Mouse (Mus musculus) heart, embryonic 13.5 days (tissue): ENCODE results near the gene Fubp1. TPM values are rescaled to one million over a fixed set of nuclear protein-coding genes. Genes with fewer than 3 reads are reported as not detected.

ENCODE experiments used
- ATAC-seq: fragments of 200-750 bp; cut with Nextera tagmentation; 2 replicates; pipeline ENCODE4 v1.8.0; 2017; ENCODE audit warnings: moderate TSS enrichment; ENCODE audit not compliant: insufficient number of reproducible peaks, low FRiP score, low TSS enrichment; ENCODE audit errors: extremely low read depth
- H3K27ac ChIP-seq: fragments of 300-500 bp; sonication (generic); replicated peaks from 2 replicates; pipeline ENCODE4 v1.5.1; 2015; ENCODE audit warnings: moderate library complexity, mild to moderate bottlenecking, inconsistent platforms
- H3K27me3 ChIP-seq: fragments of 300-500 bp; sonication (generic); replicated peaks from 2 replicates; pipeline ENCODE4 v1.6.1; 2015; ENCODE audit warnings: mild to moderate bottlenecking, inconsistent platforms
- H3K36me3 ChIP-seq: fragments of 300-500 bp; sonication (generic); 2 replicates; pipeline ENCODE4 v1.6.1; 2015; ENCODE audit warnings: mild to moderate bottlenecking, inconsistent platforms
- H3K4me1 ChIP-seq: fragments of 300-500 bp; sonication (generic); 2 replicates; pipeline ENCODE4 v1.6.1; 2015; ENCODE audit warnings: inconsistent platforms
- H3K4me2 ChIP-seq: fragments of 300-500 bp; sonication (generic); 2 replicates; pipeline ENCODE4 v1.6.1; 2015; ENCODE audit warnings: inconsistent platforms, mild to moderate bottlenecking, moderate library complexity
- H3K4me3 ChIP-seq: fragments of 300-500 bp; sonication (generic); 2 replicates; pipeline ENCODE4 v1.5.1; 2015; ENCODE audit warnings: moderate library complexity, mild to moderate bottlenecking, inconsistent platforms
- H3K9ac ChIP-seq: fragments of 300-500 bp; sonication (generic); 2 replicates; pipeline ENCODE4 v1.6.1; 2015; ENCODE audit warnings: inconsistent platforms, mild to moderate bottlenecking, moderate library complexity
- H3K9me3 ChIP-seq: fragments of 300-500 bp; sonication (generic); 2 replicates; pipeline ENCODE4 v1.6.1; 2016; ENCODE audit warnings: inconsistent platforms
- WGBS: fragments of 180-500 bp; shearing (Covaris S2); methylation state at CpG from one replicate; pipeline ENCODE4 v1.1.7; 2015; ENCODE audit warnings: mixed read lengths; 5-methylcytosine and 5-hydroxymethylcytosine counted together
- polyA plus RNA-seq: library from polyadenylated mRNA; unstranded; fragments of >200 nt; fragmentation: Nextera tagmentation; extraction: Ambion mirVana; gene quantifications from 2 replicates; pipeline ENCODE4 v1.2.1, GENCODE M21; 2015

The Fubp1 gene
- polyA plus RNA-seq = 118 and 128 TPM in 2 replicates

DNA sequence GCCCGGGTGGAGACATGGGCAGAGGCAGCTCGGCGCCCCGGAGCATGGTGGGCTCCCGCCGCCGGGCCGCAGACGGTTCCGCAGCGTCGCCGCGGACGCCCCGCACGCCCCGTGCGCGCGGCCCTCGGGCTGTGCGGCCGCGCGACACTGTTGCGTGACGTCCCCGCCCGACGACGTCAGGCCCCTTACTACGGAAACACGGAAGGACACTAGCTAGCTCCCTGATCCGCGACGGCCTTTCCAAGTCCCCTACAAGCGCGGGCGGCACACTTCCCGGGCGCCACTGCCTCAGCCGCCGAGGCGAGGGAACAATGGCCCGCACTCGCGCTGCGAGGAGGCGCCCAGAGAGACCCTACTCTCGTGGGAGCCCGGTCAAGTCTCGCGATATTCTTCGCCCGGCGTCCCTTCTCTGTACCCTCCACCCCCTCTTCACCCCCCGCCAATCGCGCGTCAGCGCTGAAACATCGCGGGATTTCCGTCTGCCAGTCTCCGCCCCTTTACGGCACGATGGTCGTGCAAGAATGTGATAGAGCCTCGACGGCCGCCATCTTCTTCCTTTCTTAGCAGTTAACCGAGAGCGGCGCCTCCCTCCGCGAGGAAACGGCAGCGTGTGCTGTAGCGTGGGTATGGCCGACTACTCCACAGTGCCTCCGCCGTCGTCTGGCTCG lies at the start of gene Fubp1, which contains the start of gene Dnajb4:
TSS of gene Fubp1 (plus strand) at position 456 of the 668 bp plus-strand sequence.
TSS of gene Dnajb4 (minus strand) at position 336 of the 668 bp plus-strand sequence.
- peaks cover 37% of the 10 kb centered on the region for H3K4me1 ChIP-seq

DNA sequence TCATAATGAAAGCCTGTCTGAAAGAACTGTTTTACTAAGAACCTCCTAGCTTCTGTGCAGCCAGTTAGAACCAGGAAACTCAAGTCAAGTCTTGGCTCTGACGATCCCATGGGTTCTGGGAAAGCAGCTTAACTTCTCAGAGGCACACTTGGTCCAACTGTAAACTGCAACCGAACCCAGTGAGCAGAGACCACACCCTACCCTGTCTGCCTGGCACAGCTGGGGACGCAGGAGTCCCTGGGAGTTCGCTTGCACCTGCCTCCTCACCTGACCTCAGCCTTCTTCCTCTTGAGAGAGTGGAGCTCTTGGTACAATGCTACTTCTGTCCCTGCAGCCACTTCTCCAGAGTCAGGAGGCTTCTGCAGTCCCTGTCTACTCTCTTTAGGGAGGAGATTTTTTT lies 49.6 kb upstream of the Fubp1 start:
- no peak overlapping the region for H3K27ac ChIP-seq
- H3K4me2 ChIP-seq = no peak overlapping the region
- H3K9me3 ChIP-seq = no peaks in the 10 kb centered on the region
- H3K36me3 ChIP-seq = no peaks in the 10 kb centered on the region
- no peak for ATAC-seq
- H3K4me3 ChIP-seq = no peak overlapping the region
- 77% methylated on average over 4 of the region's 4 CpGs for WGBS
- peaks cover 11% of the 10 kb centered on the region for H3K27me3 ChIP-seq
- H3K9ac ChIP-seq = no peak overlapping the region
- peaks cover 30% of the 10 kb centered on the region for H3K4me1 ChIP-seq

More for the DNA sequence above, at the start of gene Fubp1, which contains the start of gene Dnajb4:
- H3K27me3 ChIP-seq = no peaks in the 10 kb centered on the region
- H3K9me3 ChIP-seq = no peaks in the 10 kb centered on the region
- peaks cover 21% of the 10 kb centered on the region for H3K36me3 ChIP-seq
- peak; percentile 92 for ATAC-seq
- peak within 1 kb of the TSS; percentile 100 for H3K27ac ChIP-seq
- H3K4me2 ChIP-seq = peak within 1 kb of the TSS; percentile 99
- peak within 1 kb of the TSS; percentile 94 for H3K4me3 ChIP-seq
- WGBS = 1% methylated on average over 85 of the region's 85 CpGs
- H3K9ac ChIP-seq = peak within 1 kb of the TSS; percentile 100

DNA sequence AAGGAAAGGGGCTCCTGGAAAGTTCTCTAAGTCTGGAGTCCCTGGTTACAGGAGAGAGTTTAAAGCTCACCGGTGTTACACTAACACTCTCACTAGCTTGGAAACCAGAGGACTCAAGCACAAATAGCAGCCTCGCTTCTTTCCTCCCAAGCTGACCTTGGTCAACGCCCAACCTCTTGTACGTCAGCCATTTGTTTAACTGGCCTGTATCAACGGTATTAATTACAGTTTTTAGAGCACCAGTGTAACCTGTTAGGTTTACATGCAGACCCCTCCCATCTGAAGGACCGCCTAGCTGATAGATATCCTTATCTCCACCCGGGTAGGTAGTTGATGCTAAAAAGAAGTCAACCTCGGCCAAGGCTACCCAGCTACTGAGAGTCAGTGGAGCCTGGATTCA lies 46.9 kb upstream of the Fubp1 start:
- ATAC-seq = no peak
- 72% methylated on average over 8 of the region's 8 CpGs for WGBS
- Histone ChIP-seq H3K9ac (no peak overlapping the region), H3K4me1 (peaks cover 49% of the 10 kb centered on the region), H3K27ac (no peak overlapping the region), H3K27me3 (peaks cover 19% of the 10 kb centered on the region), H3K9me3 (no peaks in the 10 kb centered on the region), H3K4me3 (no peak overlapping the region), H3K36me3 (no peaks in the 10 kb centered on the region), H3K4me2 (no peak overlapping the region)

DNA sequence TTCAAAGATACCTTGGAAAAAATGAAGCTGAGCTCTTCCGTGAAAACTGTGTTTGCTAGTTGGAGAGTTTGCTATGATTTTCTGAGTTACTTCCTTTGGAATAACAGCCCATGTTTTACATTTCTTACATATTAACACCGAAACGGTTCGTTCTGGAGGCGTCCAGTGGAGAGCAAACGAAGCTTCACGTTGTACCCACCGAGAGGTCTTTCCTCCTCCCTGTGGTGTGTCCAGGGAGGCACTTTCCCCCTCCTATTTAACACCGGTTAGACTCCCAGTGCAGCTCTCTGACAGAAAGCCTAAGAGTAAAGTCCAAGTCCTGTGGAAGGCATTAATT lies 45.2 kb upstream of the Fubp1 start:
- H3K4me2 ChIP-seq = peak overlapping the region; percentile 98
- peaks cover 47% of the 10 kb centered on the region for H3K4me1 ChIP-seq
- H3K9ac ChIP-seq = peak overlapping the region; percentile 86
- peak overlapping the region; percentile 71 for H3K4me3 ChIP-seq
- no peaks in the 10 kb centered on the region for H3K9me3 ChIP-seq
- peak overlapping the region; percentile 39; the same call in 1 of the 2 replicates for H3K27ac ChIP-seq
- ATAC-seq = no peak
- no peaks in the 10 kb centered on the region for H3K36me3 ChIP-seq
- WGBS = 43% methylated on average over 9 of the region's 9 CpGs
- peaks cover 19% of the 10 kb centered on the region for H3K27me3 ChIP-seq

DNA sequence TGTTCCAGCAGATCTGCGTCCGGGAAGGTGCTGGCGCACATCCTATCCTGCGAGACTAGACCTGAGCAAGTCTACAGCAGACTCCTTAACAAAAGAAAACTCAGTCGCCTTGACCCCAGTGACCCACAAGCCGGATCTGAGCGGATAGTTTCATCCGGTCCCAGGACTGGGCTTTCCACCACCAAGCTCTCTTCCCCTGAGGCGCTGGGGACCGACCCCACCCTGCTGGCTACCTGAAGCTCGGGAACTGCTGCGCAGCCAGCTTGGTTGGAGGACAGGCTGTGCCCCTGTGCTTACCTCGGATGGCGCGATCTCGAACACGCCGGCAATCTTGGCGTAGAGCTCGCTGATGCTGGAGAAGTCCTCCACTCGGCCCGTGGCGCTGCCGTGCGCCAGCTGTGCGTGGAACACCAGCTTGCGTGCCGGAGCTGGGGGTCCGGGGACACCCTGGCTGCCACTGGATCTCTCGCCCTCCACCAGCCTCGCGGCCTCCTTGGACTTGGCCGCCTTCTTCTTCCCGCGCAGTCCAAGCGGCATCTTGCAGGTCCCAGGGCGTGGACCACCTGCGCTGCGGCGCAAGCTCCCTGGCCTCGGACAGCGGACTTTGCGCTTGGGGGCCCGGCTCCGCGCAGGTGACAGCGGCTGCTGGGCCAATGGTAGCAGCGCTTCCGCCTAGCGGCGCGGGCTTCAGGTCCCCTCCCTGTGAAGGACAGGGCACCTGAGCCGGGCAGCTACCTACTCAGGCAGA lies 44.7 kb upstream of the Fubp1 start:
- no peaks in the 10 kb centered on the region for H3K9me3 ChIP-seq
- 2% methylated on average over 53 of the region's 53 CpGs for WGBS

DNA sequence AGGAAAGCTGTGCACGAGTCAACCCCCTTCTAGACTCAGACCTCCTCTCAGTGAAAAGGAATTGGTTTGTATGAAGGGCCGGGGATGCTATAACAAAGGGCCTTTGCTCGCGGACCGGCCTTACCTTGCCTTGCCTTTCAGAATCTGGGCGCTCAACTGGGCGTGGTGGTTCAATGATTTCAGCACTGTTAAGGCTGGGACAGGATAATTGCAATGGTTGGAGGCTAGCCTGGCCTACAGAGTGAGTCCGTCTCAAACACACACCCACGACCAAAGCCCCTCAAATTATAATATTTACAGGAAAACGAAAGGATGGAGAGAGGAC lies 44.2 kb upstream of the Fubp1 start, which contains the start of gene Gipc2:
TSS of gene Gipc2 (minus strand) at position 132 of the 325 bp plus-strand sequence.
- Histone ChIP-seq H3K4me3 (peak within 1 kb of the TSS; percentile 71), H3K27ac (peak within 1 kb of the TSS; percentile 39), H3K9me3 (no peaks in the 10 kb centered on the region), H3K36me3 (no peaks in the 10 kb centered on the region), H3K4me2 (peak within 1 kb of the TSS; percentile 98), H3K4me1 (peaks cover 49% of the 10 kb centered on the region), H3K27me3 (peaks cover 19% of the 10 kb centered on the region), H3K9ac (peak within 1 kb of the TSS; percentile 86)
- 17% methylated on average over 10 of the region's 10 CpGs for WGBS
- no peak for ATAC-seq

More for the DNA sequence above, 44.7 kb upstream of the Fubp1 start:
- ATAC-seq = 0 out of 2 replicates have a peak, but pooled peaks have one; percentile 20
- Histone ChIP-seq H3K4me3 (peak overlapping the region; percentile 71), H3K36me3 (no peaks in the 10 kb centered on the region), H3K27ac (peak overlapping the region; percentile 39; the same call in 1 of the 2 replicates), H3K4me2 (peak overlapping the region; percentile 98), H3K9ac (peak overlapping the region; percentile 86), H3K27me3 (peaks cover 19% of the 10 kb centered on the region), H3K4me1 (peaks cover 47% of the 10 kb centered on the region)

DNA sequence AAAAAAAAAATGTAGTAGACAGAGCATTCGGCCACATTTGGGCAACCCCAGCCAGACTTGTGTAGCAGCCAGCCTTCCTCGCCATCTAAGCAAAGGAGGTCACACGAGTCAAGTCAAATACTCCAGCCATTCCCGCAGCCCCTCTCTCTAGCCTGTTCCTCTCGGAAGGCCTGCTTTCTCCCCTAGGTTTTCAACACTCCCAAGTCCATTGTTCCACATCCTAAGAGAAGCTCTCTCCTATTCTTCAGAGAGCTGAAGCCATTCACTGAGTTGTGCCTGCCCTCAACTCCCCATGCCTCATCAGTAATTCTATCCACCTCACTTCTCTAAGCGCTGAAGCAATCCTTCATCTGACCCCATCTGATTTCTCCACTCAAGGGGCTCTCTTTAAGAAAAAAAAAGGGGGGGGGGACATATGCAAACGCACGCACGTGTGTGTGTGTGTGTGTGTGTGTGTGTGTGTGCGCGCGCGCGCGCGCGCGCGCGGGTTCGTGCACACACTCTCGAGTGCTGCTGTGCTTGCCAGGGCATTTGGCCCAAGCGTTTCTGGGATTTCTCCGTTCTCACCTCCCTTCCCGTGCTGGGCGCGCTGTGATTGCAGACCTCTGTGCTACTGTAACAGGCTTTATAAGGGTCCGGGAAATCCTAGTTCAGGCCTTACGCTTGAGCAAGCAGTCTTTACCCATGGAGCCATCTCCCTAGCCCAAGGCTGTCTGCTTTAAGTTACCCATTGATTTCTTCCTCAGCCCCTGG lies 43.3 kb upstream of the Fubp1 start:
- peak overlapping the region; percentile 37 for H3K4me3 ChIP-seq
- no peaks in the 10 kb centered on the region for H3K9me3 ChIP-seq
- peak overlapping the region; percentile 98 for H3K4me2 ChIP-seq
- peaks cover 19% of the 10 kb centered on the region for H3K27me3 ChIP-seq
- H3K36me3 ChIP-seq = no peaks in the 10 kb centered on the region
- no peak for ATAC-seq
- WGBS = 15% methylated on average over 29 of the region's 29 CpGs
- H3K27ac ChIP-seq = no peak overlapping the region; the same call in 1 of the 2 replicates
- peak overlapping the region; percentile 71 for H3K9ac ChIP-seq
- H3K4me1 ChIP-seq = peaks cover 49% of the 10 kb centered on the region

DNA sequence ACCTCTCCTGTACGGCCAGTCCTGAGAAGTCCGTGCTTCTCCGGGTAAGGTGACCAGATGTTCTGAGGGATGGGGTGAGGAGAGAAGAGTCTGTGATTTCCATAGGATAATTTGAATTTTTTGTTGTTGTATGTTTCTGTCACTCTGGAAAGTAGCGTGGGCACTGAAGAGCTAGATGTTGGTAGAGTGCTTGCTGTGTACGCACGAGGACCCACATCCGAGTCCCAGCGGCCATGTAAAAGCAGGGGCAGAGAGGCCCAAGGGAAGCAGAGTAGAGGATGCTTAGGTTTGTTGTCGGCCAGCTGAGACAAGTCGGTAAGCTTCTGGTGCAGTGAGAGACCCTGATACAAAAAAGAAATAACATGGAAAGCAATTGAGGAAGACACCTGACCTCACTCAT lies 42.2 kb upstream of the Fubp1 start:
- Histone ChIP-seq H3K27me3 (peaks cover 19% of the 10 kb centered on the region), H3K4me3 (no peak overlapping the region), H3K9me3 (no peaks in the 10 kb centered on the region), H3K4me2 (no peak overlapping the region), H3K36me3 (no peaks in the 10 kb centered on the region), H3K27ac (no peak overlapping the region), H3K4me1 (peaks cover 44% of the 10 kb centered on the region), H3K9ac (no peak overlapping the region)
- no peak for ATAC-seq
- 91% methylated on average over 10 of the region's 10 CpGs for WGBS

DNA sequence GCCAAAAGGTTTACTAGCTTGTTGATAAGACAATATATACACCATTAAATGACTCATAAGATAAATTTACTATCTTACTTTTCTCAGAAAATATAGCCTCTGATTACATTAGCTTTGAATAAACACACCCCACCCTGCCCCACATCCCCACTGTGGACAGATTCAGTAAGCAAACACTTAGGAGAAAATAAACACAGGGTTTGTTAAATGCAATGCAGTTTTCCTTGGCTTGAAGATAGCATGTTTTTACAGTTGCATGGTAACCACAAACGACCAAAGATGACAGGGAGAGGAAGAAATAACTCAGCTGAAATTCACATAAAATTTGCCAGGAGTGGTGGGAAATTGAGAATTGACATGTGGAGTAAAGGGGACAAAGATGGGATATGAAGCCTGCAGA lies 39.8 kb upstream of the Fubp1 start:
- 35% methylated on average over 1 of the region's 1 CpGs for WGBS
- Histone ChIP-seq H3K4me2 (no peak overlapping the region), H3K4me1 (peaks cover 34% of the 10 kb centered on the region), H3K27ac (no peak overlapping the region), H3K4me3 (no peak overlapping the region), H3K27me3 (peaks cover 10% of the 10 kb centered on the region), H3K9ac (no peak overlapping the region), H3K9me3 (no peaks in the 10 kb centered on the region), H3K36me3 (no peaks in the 10 kb centered on the region)
- ATAC-seq = no peak

DNA sequence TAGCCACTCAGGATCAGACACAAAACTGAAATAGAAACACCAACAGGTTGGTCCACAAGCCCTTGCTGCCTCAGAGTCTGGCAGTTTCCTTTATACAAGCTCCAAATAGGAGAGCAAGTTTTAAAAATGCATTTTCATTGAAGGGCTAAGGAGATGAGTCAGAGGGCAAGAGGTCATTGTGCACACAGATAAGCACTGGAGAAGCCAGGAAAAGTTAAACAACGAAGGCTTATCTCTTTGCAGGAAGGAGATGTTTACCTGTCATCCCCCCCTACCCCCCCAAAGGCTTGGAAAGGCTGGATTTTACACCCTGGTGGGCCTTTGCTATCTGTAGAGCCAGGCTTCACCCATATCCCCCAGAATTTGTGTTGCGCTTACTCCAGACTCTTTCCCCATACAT lies 39.0 kb upstream of the Fubp1 start:
- no peak for ATAC-seq
- H3K27ac ChIP-seq = 0 out of 2 replicates have a peak overlapping the region, but pooled peaks have one; percentile 34

DNA sequence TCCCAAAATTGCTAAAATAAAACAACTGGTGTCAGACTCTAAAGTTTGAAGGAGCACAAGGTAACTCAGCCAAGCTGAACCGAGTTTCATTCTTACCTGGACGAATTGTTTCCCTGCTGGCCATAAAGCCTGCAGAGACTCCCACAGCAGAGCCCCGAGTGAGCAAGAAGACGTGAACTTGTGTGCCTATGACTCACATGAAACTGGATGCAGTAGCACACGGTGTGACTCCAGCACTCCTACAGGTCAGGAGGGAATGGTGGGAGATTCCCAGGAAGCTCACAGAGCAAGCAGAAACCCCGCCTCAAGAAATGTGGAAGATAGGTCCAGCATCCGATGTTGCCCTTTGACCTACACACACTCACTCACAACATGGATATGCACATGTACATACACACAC lies 38.4 kb upstream of the Fubp1 start:
- H3K27ac ChIP-seq = no peak overlapping the region
- no peak overlapping the region for H3K4me2 ChIP-seq
- H3K4me1 ChIP-seq = peaks cover 22% of the 10 kb centered on the region
- H3K4me3 ChIP-seq = no peak overlapping the region
- no peak for ATAC-seq
- WGBS = 54% methylated on average over 7 of the region's 7 CpGs
- no peaks in the 10 kb centered on the region; the same call in 1 of the 2 replicates for H3K27me3 ChIP-seq
- no peaks in the 10 kb centered on the region for H3K9me3 ChIP-seq
- no peak overlapping the region for H3K9ac ChIP-seq
- no peaks in the 10 kb centered on the region for H3K36me3 ChIP-seq

More for the DNA sequence above, 39.0 kb upstream of the Fubp1 start:
- H3K4me1 ChIP-seq = peaks cover 27% of the 10 kb centered on the region
- H3K27me3 ChIP-seq = peaks cover 2% of the 10 kb centered on the region; the same call in 1 of the 2 replicates
- H3K4me2 ChIP-seq = no peak overlapping the region
- H3K9me3 ChIP-seq = no peaks in the 10 kb centered on the region
- 36% methylated on average over 2 of the region's 2 CpGs for WGBS
- no peaks in the 10 kb centered on the region for H3K36me3 ChIP-seq
- peak overlapping the region; percentile 28; the same call in 1 of the 2 replicates for H3K9ac ChIP-seq
- H3K4me3 ChIP-seq = no peak overlapping the region
